Mouse (Mus musculus) regulatory T cell (primary cell): ENCODE measurements around the gene Pax7.

Experiments
- in situ Hi-C: fragments of 300-600 bp; cut with MboI, MseI; formaldehyde crosslinking; loops from one replicate; pipeline ENCODE4 v1.15.1; 2025; ENCODE audit warnings: high pct_unique_total_duplicates

Pax7 gene

DNA sequence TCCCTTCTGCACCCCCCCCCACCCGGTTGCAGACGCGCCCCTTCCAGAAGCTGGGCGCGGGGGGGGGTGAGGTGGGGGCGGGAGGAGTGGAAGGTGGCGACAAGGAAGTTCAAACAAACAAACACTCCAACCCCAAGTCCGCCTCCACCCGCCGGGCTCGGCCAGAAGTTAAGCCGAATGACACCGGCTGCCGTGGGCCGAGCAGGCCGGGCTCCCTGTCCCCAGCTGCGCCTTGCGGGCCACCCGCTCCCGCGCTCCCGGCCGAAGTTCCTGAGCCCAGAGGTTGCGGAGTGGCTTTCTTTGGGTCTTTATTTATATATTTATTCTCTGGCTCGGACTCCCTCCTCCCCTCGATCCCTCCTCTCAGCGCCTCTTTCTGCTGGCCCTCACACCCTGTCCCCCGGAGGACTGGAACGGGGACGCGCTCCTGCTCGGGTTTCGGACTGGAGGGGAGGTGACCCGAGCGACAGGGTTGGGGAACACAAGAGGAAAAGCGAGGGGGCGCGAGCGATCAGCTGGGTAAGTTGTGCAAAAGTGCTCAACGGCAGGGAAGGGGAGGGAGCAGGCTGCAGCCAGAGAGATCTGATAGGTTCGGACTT is at the start of gene Pax7:
Gene Pax7 (minus strand): TSS at position 493 of the 599 bp plus-strand sequence.
- in situ Hi-C loops, result no loop called here

- in situ Hi-C loops, result no loop called here
Measured at GRCm38 (mm10) chr4:139881796-139882195, 48.5 kb upstream of the Pax7 start.

- in situ Hi-C loops, result loop anchor here (10.0 kb wide), 1 partner anchor 1955 kb away; no protein-coding TSS in a partner anchor
Measured at GRCm38 (mm10) chr4:139879324-139879723, 46.0 kb upstream of the Pax7 start.

- in situ Hi-C loops, result loop anchor here (10.0 kb wide), 1 partner anchor 1956 kb away; no protein-coding TSS in a partner anchor
Measured at GRCm38 (mm10) chr4:139878443-139878842, 45.1 kb upstream of the Pax7 start.

GRCm38 (mm10) chr4:139877269-139877668 is 43.9 kb upstream of the Pax7 start:
- in situ Hi-C loops, result loop anchor here (10.0 kb wide), 1 partner anchor 1958 kb away; no protein-coding TSS in a partner anchor

GRCm38 (mm10) chr4:139872595-139872994 is 39.3 kb upstream of the Pax7 start:
- in situ Hi-C loops, result loop anchor here (10.0 to 25.0 kb wide), 2 partner anchors 360 to 1962 kb away; no protein-coding TSS in a partner anchor

- in situ Hi-C loops, result loop anchor here (10.0 to 25.0 kb wide), 2 partner anchors 359 to 1963 kb away; no protein-coding TSS in a partner anchor
Measured at GRCm38 (mm10) chr4:139871699-139872098, 38.4 kb upstream of the Pax7 start.

DNA sequence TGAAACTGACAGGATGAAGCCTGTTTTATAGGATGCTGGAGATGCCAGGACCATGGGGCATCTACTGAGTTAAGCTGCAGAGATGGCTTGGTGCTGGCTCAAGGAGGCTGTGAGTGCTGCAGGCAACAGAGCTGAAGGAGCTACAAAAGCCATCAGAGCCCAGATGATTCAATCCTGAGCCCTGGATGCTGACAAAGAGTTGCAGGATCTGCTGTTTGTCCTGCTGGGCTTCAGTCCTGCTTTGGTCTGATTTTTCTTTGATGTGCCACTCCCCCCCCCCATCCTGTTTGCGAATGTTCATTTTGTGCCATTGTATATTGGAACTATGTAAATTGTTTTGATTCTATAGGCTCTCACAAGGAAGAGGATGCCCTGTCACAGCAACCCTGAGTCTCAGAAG is 29.9 kb upstream of the Pax7 start:
- in situ Hi-C loops, result loop anchor here (5.0 to 25.0 kb wide), 2 partner anchors 181 to 351 kb away; no protein-coding TSS in a partner anchor

DNA sequence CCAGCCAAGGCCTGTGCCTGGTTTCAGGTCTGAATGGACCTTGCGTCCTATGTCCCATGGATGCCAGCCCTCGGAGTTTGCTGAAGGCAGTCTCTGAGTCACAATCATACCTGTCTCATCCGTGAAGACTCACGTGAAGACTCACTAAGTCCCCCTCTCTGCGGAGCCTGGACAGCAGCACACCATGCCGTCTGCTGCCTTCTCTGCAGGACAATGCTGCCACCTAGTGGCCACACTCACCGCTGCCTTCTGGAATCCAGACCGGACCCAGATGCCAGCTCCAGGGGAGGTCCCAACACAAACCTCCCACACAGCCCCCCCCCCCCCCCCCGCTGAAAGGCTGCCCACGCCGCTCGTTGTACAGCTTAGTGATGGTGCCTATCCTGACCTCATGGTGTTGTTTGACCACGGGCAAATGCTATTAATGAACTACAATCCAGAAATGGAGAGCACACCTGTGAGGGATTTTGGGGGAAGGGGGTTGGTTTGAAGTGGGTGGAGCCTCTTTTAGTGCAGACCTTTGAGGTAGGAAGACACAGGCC is 25.4 kb upstream of the Pax7 start:
- in situ Hi-C loops, result loop anchor here (25.0 kb wide), 1 partner anchor 346 kb away; no protein-coding TSS in a partner anchor

- in situ Hi-C loops, result loop anchor here (25.0 kb wide), 1 partner anchor 340 kb away; no protein-coding TSS in a partner anchor
Measured at GRCm38 (mm10) chr4:139852219-139853035, 19.1 kb upstream of the Pax7 start.

- in situ Hi-C loops, result loop anchor here (25.0 kb wide), 1 partner anchor 339 kb away; no protein-coding TSS in a partner anchor
Measured at GRCm38 (mm10) chr4:139851387-139851786, 18.1 kb upstream of the Pax7 start.

DNA sequence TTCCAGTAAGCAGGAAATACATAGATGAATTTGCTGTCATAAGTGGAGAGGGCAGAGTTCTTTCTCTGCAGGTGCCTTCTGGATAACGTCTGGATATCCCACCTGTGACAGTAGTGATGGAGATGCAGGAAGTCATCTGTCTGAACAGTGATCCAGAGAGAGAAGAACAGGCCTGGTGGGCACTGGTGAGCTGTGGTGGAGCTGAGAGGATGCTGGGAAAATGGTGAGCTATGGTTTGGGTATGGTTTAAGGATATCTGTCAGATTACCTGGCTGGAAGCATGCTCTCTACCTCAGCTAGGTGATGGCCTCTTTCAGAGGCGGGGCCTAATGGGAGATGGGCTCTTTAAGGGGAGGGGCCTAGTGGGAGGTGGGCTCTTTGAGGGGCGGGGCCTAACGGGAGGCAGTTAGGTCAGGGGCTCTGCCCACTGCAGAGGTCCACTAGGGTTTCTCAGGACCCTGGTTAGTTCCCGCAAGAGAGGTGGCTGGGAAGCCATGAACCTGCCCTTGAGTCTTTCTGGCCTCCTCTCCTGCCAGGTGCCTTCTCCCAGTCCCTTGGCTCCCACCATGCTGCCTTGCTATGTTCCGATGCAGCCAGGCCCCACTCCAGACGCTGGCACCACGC is 17.3 kb upstream of the Pax7 start:
- in situ Hi-C loops, result loop anchor here (25.0 kb wide), 1 partner anchor 338 kb away; no protein-coding TSS in a partner anchor

- in situ Hi-C loops, result no loop called here
Measured at GRCm38 (mm10) chr4:139843456-139843855, 10.1 kb upstream of the Pax7 start.

GRCm38 (mm10) chr4:139842919-139843318 is 9.6 kb upstream of the Pax7 start:
- in situ Hi-C loops, result no loop called here

- in situ Hi-C loops, result no loop called here
Measured at GRCm38 (mm10) chr4:139840939-139841500, 7.7 kb upstream of the Pax7 start.

GRCm38 (mm10) chr4:139840442-139840841 is 7.1 kb upstream of the Pax7 start:
- in situ Hi-C loops, result no loop called here

DNA sequence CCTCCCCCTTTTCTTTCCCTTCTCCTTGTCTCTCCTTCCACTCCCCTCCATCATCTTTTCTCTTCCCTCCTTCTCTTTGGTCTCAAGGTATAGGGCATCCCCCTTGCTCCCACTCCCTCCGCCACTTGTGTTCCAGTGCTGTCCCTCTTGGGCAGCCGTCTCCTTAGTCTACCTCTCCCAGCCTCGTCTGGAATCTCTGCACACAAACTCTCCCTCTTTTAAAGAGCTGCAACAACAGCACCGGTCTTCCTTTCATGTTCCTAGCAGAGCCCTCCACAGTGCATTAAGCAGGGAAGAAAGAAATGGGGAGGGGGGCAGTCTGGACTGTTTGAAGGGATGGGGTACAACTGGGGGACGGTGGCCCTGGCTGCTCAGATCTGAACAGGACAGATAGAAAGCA is 3.4 kb upstream of the Pax7 start:
- in situ Hi-C loops, result no loop called here

- in situ Hi-C loops, result no loop called here
Measured at GRCm38 (mm10) chr4:139836196-139836595, 2.9 kb upstream of the Pax7 start.

DNA sequence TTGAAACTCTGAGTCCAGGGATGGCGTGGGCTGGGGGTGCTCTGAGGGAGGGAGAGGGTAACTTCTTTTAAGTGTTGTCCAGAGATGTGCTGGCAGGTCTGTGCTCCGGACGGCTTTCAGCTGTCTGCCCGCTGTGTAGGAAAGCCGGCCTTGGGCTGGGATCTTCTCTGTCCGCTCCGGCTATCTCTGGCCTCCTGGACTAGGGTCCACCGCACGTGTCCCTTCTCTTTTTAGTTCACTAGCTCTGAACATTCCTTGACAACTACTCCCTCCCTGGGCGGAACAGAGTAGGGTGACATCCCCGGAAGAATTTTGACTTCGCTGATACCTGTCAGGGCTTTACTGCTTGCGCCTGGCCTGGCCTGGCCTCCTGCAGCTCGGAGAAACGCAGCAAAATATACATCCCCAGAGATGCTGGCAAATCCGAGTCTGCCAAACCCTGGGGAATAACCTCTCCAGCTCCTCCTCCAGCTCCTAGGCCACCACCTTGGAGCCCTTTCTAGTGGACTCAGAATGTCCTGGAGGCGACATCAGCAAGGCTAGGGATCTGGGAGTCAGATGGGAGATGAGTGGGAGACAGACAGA is 581 bp upstream of the Pax7 start:
- in situ Hi-C loops, result no loop called here

GRCm38 (mm10) chr4:139832281-139833035 is 870 bp downstream of the Pax7 start:
- in situ Hi-C loops, result no loop called here
